Mouse (Mus musculus) kidney, postnatal 0 days (tissue): Measurements from ENCODE around the gene Hnrnpf. TPM values are rescaled to one million over a fixed set of nuclear protein-coding genes. Genes with fewer than 3 reads are reported as not detected.
A peak's percentile ranks its signal among the peaks of the same experiment; 100 is the strongest.

Experiments used
- ATAC-seq: fragments of 200-750 bp; cut with Nextera tagmentation; replicated peaks from 2 replicates; pipeline ENCODE4 v1.8.0; 2017; ENCODE audit warnings: low read depth, moderate number of reproducible peaks, moderate TSS enrichment, moderate library complexity; ENCODE audit not compliant: low FRiP score
- DNase-seq: peaks from one replicate; pipeline ENCODE4 v3.0.0-alpha.2; 2016; ENCODE audit warnings: low spot score
- H3K27ac ChIP-seq: fragments of 300-500 bp; sonication (generic); 2 replicates; pipeline ENCODE4 v1.5.1; 2014; ENCODE audit warnings: mild to moderate bottlenecking
- H3K27me3 ChIP-seq: fragments of 300-500 bp; sonication (generic); 2 replicates; pipeline ENCODE4 v1.6.1; 2014; ENCODE audit warnings: low read length, mixed read lengths; ENCODE audit not compliant: insufficient read depth
- H3K36me3 ChIP-seq: fragments of 300-500 bp; sonication (generic); 2 replicates; pipeline ENCODE4 v1.6.1; 2014; ENCODE audit warnings: low read length, mixed read lengths; ENCODE audit not compliant: insufficient read depth
- H3K4me1 ChIP-seq: fragments of 300-500 bp; sonication (generic); replicated peaks from 2 replicates; pipeline ENCODE4 v1.6.1; 2014; ENCODE audit warnings: antibody characterized with exemption, low read length, mixed read lengths; ENCODE audit not compliant: insufficient read depth
- H3K4me2 ChIP-seq: fragments of 300-500 bp; sonication (generic); 2 replicates; pipeline ENCODE4 v1.6.1; 2014; ENCODE audit warnings: mild to moderate bottlenecking, low read length, moderate library complexity, mixed read lengths
- H3K4me3 ChIP-seq: fragments of 300-500 bp; sonication (generic); replicated peaks from 2 replicates; pipeline ENCODE4 v1.5.1; 2014; ENCODE audit warnings: low read depth, low read length
- H3K9ac ChIP-seq: fragments of 300-500 bp; sonication (generic); 2 replicates; pipeline ENCODE4 v1.6.1; 2014; ENCODE audit warnings: low read depth, low read length
- H3K9me3 ChIP-seq: fragments of 300-500 bp; sonication (generic); replicated peaks from 2 replicates; pipeline ENCODE4 v1.6.1; 2016; ENCODE audit warnings: low read length, inconsistent platforms, mixed read lengths
- CTCF ChIP-seq: IDR thresholded peaks from 2 replicates; pipeline ENCODE4 v1.5.1; 2016; ENCODE audit warnings: antibody characterized with exemption, low read depth, mild to moderate bottlenecking, moderate library complexity
- WGBS: fragments of 180-500 bp; shearing (Covaris S2); extraction: QIAGEN DNeasy Blood & Tissue Kit; methylation state at CpG from one replicate; pipeline ENCODE4 v1.1.7; 2014; 5-methylcytosine and 5-hydroxymethylcytosine counted together
- polyA plus RNA-seq: library from polyadenylated mRNA; unstranded; fragments of >200 nt; fragmentation: Nextera tagmentation; extraction: Ambion mirVana; gene quantifications from 2 replicates; pipeline ENCODE4 v1.2.1, GENCODE M21; 2015

Hnrnpf gene
- polyA plus RNA-seq, 1 experiment from 2014 or later = 555 TPM

GRCm38 (mm10) chr6:117917576-117917975, 17.5 kb downstream of the Hnrnpf start:
- peak; percentile 57 for ATAC-seq
- H3K4me3 ChIP-seq = peak overlapping the region; percentile 66
- H3K4me2 ChIP-seq = peak overlapping the region; percentile 85
- no peaks in the 10 kb centered on the region for H3K27me3 ChIP-seq
- H3K9ac ChIP-seq = peak overlapping the region; percentile 76
- DNase-seq = peak; percentile 92
- under 1% methylated on average over 21 of the region's 21 CpGs for WGBS
- peak overlapping the region; percentile 99 for H3K27ac ChIP-seq
- H3K36me3 ChIP-seq = 0 out of 2 replicates have a peak, but pooled peaks cover 7% of the 10 kb centered on the region
- H3K4me1 ChIP-seq = peaks cover 23% of the 10 kb centered on the region; the same call in 1 of the 2 replicates
- H3K9me3 ChIP-seq = no peaks in the 10 kb centered on the region
- 0 out of 2 replicates have a peak, but pooled peaks have one; percentile 5 for TF ChIP-seq CTCF

GRCm38 (mm10) chr6:117918043-117918442, 17.9 kb downstream of the Hnrnpf start:
- H3K9me3 ChIP-seq = no peaks in the 10 kb centered on the region
- peak overlapping the region; percentile 99 for H3K27ac ChIP-seq
- H3K27me3 ChIP-seq = no peaks in the 10 kb centered on the region
- ATAC-seq = no peak
- peak overlapping the region; percentile 85 for H3K4me2 ChIP-seq
- H3K9ac ChIP-seq = peak overlapping the region; percentile 76
- H3K4me3 ChIP-seq = peak overlapping the region; percentile 66
- 7% methylated on average over 5 of the region's 5 CpGs for WGBS
- no peak for DNase-seq
- TF ChIP-seq CTCF = no peak
- H3K4me1 ChIP-seq = peaks cover 23% of the 10 kb centered on the region; the same call in 1 of the 2 replicates
- H3K36me3 ChIP-seq = peaks cover 7% of the 10 kb centered on the region; the same call in 1 of the 2 replicates

GRCm38 (mm10) chr6:117920659-117921640, 20.8 kb downstream of the Hnrnpf start:
- ATAC-seq (no peak), DNase-seq (peak; percentile 78)
- Histone ChIP-seq H3K4me1 (peaks cover 22% of the 10 kb centered on the region; the same call in 1 of the 2 replicates), H3K27ac (peak overlapping the region; percentile 28; the same call in 1 of the 2 replicates), H3K4me2 (no peak overlapping the region), H3K9me3 (no peaks in the 10 kb centered on the region), H3K27me3 (no peaks in the 10 kb centered on the region), H3K36me3 (peaks cover 14% of the 10 kb centered on the region; the same call in 1 of the 2 replicates), H3K4me3 (no peak overlapping the region), H3K9ac (no peak overlapping the region)
- peak; percentile 88 for TF ChIP-seq CTCF
- WGBS = 37% methylated on average over 3 of the region's 3 CpGs

- Histone ChIP-seq H3K9me3 (no peaks in the 10 kb centered on the region), H3K36me3 (peaks cover 21% of the 10 kb centered on the region; the same call in 1 of the 2 replicates), H3K4me3 (no peak overlapping the region), H3K27me3 (no peaks in the 10 kb centered on the region), H3K4me1 (peaks cover 19% of the 10 kb centered on the region; the same call in 1 of the 2 replicates), H3K9ac (no peak overlapping the region), H3K27ac (no peak overlapping the region), H3K4me2 (no peak overlapping the region)
- no peak for TF ChIP-seq CTCF
- ATAC-seq (no peak), DNase-seq (no peak)
- 89% methylated on average over 3 of the region's 3 CpGs for WGBS
Measured at GRCm38 (mm10) chr6:117922041-117922440, 21.9 kb downstream of the Hnrnpf start.

GRCm38 (mm10) chr6:117926871-117927491, 26.9 kb downstream of the Hnrnpf start:
- 70% methylated on average over 4 of the region's 4 CpGs for WGBS
- H3K36me3 ChIP-seq = peaks cover 22% of the 10 kb centered on the region; the same call in 1 of the 2 replicates
- TF ChIP-seq CTCF = no peak

GRCm38 (mm10) chr6:117927955-117928354, 27.8 kb downstream of the Hnrnpf start:
- H3K4me3 ChIP-seq = no peak overlapping the region
- no peak overlapping the region for H3K27ac ChIP-seq
- no peaks in the 10 kb centered on the region for H3K27me3 ChIP-seq
- H3K36me3 ChIP-seq = peaks cover 22% of the 10 kb centered on the region; the same call in 1 of the 2 replicates
- WGBS = 79% methylated on average over 7 of the region's 7 CpGs
- ATAC-seq (no peak), DNase-seq (no peak)
- no peak overlapping the region for H3K4me2 ChIP-seq
- H3K9ac ChIP-seq = no peak overlapping the region
- no peak for TF ChIP-seq CTCF
- H3K4me1 ChIP-seq = no peaks in the 10 kb centered on the region; the same call in 1 of the 2 replicates
- no peaks in the 10 kb centered on the region for H3K9me3 ChIP-seq

More at GRCm38 (mm10) chr6:117926871-117927491, 26.9 kb downstream of the Hnrnpf start:
- no peak overlapping the region for H3K27ac ChIP-seq
- no peaks in the 10 kb centered on the region for H3K27me3 ChIP-seq
- H3K4me1 ChIP-seq = no peaks in the 10 kb centered on the region
- no peak overlapping the region for H3K9ac ChIP-seq
- no peaks in the 10 kb centered on the region for H3K9me3 ChIP-seq
- no peak overlapping the region for H3K4me2 ChIP-seq
- no peak for ATAC-seq
- H3K4me3 ChIP-seq = no peak overlapping the region
- no peak for DNase-seq
